Mouse (Mus musculus) splenic B cell, adult 2 months (primary cell): ENCODE measurements around the gene Ndufs7.
A peak's percentile ranks its signal among the peaks of the same experiment; 100 is the strongest.
"Not testable (repeated sequence)": the region's sequence is repeated elsewhere in the genome, so short reads cannot be mapped to it uniquely, and the experiment has no call there.

ENCODE experiments used
- DNase-seq: peaks from one replicate; pipeline ENCODE4 v3.0.0-alpha.2; 2011; ENCODE audit warnings: low read depth, low spot score
- H3K27me3 ChIP-seq: 2 replicates; pipeline ENCODE4 v1.6.1; 2012; ENCODE audit warnings: mild to moderate bottlenecking, low read length, moderate library complexity, mixed read lengths; ENCODE audit not compliant: control insufficient read depth, poor library complexity, insufficient read depth, severe bottlenecking
- H3K36me3 ChIP-seq: 2 replicates; pipeline ENCODE4 v1.6.1; 2012; ENCODE audit warnings: mild to moderate bottlenecking, low read length, moderate library complexity, mixed read lengths; ENCODE audit not compliant: control insufficient read depth, poor library complexity, insufficient read depth, severe bottlenecking

The Ndufs7 gene

DNA sequence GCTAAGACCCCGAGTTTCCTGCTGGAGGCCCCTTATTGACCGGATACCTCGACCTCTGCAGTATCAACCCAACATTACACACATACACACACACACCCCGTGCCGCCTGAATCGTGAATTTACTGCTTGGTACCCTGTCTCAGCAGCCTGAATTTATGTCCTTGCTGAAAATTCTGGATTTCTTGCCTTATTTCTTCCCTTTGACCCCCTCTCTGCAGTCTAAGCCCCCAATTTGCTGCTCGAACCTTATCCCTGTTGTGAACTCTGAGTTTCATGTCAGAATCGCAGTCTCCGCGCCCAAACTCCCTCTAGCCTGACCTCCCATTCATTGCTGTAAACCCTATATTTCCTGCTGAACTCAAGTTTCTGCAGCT, 21.8 kb upstream of the Ndufs7 start:
- H3K36me3 ChIP-seq: no peaks in the 10 kb centered on the region; the same call in 1 of the 2 replicates
- DNase-seq: no peak

DNA sequence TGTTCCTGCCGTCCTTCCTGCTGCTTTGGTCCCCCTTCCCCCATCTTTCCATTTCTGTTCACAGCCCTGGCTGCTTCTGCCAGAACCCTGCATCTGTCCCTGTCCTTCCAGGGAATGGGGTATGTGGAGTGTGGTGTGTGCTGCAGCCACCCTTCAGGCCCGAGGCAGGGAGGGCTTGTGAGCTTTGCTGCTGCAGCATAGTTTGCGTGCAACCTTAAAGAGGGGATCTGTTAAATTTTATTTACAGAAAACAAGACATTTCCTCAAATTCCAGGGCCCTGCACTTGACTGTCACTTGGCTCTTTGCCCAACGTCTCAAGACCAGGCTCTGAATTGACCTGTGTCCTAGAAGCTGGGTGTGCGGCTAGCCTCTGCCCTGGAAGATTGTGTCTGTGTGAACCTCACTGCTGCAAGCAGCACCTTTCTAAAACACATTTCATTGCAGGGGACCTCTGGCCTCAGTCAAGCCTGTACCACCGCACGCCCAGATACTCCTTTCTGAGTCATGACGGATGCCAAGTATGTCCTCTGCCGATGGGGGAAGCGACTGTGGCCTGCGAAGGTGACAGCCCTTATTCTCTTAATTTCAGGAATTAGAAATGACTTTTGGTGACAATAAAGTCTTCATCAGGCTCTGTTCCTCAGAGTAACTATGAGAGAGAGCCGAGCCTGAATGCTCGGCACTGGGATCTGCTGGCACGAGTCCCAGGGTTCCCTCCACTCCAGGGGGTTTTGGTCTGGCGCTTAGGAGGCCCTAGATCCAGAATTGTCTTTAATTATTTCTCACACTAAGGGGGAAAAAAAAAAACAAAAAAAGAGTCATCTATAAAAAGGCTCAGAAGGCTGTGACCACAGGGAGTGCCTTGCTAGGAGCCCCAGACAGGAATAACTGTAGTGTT, 20.8 kb upstream of the Ndufs7 start:
- no peak for DNase-seq

More for the DNA sequence above, 21.8 kb upstream of the Ndufs7 start:
- H3K27me3 ChIP-seq: no peaks in the 10 kb centered on the region

DNA sequence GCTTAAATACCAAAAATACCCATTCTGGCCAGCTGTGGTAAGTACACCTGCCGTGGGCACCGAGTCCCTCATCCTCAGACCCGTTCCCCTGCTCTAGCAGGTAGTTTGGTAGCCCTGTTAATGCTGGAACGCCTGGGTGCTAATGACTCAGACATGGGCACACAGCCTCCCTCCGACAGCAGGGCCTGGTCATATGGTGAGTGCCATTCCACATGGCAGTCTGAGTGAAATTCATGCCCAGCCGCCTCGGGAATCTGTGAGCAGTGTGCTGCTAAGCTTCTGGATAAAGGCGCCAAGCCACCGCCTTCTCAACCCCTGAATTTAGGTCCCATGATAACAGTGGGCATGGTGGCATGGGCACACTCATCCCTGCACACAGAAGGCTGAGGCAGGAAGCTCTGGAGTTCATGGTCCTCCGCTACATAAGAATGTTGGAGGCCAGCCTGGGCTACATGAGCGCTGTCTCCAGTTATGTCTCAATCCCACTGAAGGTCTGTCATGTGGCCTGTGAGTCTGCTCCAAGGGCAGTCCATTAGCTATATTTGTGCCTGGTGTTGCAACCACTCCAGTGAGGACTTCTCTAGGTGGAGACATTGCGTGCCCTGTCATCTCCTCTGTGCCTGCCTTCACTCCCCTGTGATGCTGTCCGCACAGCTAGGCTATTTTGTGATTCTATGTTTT, 12.6 kb upstream of the Ndufs7 start:
- peaks cover 7% of the 10 kb centered on the region for H3K36me3 ChIP-seq
- no peak for DNase-seq
- no peaks in the 10 kb centered on the region for H3K27me3 ChIP-seq

More for the DNA sequence above, 20.8 kb upstream of the Ndufs7 start:
- no peaks in the 10 kb centered on the region for H3K27me3 ChIP-seq
- no peaks in the 10 kb centered on the region; the same call in 1 of the 2 replicates for H3K36me3 ChIP-seq

DNA sequence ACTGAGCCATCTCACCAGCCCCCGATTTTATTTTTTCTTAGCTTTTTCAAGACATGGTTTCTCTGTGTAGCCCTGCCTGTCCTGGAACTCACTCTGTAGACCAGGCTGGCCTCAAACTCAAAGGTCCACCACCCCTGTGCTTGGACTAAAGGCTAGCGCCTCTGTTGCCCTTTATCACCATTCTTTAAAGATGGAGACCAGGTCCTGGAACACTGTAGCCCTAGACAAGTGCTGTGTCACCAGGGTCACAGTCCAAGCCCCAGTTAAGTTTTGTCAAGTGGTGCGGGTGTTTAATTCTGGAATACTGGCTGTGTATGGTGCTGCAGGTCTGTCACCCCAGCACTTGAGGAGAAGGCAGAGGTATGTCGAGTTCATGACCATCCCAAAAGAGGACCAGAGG, 11.9 kb upstream of the Ndufs7 start:
- no peaks in the 10 kb centered on the region for H3K27me3 ChIP-seq
- peaks cover 7% of the 10 kb centered on the region for H3K36me3 ChIP-seq
- DNase-seq: no peak

DNA sequence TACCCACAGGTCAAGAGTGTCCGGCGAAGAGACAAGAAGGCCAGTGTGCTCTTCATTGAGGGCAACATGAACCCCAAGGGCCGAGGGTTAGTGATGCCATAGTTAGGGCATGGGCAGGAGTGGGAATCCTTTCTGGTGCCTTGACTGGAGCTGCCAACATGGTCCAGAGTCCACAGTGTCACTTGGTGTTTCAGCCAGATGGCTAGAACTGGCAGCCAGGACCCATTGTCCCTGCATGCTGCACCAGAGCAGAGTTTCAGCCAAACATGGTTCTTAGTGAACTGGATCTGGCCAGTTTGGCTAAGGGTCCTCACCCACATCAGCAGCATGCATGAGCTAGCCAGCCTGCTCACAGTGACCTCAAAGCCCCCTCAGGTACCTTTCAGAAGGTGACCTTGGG, 10.6 kb upstream of the Ndufs7 start:
- H3K27me3 ChIP-seq: no peaks in the 10 kb centered on the region
- peaks cover 7% of the 10 kb centered on the region for H3K36me3 ChIP-seq
- no peak for DNase-seq

DNA sequence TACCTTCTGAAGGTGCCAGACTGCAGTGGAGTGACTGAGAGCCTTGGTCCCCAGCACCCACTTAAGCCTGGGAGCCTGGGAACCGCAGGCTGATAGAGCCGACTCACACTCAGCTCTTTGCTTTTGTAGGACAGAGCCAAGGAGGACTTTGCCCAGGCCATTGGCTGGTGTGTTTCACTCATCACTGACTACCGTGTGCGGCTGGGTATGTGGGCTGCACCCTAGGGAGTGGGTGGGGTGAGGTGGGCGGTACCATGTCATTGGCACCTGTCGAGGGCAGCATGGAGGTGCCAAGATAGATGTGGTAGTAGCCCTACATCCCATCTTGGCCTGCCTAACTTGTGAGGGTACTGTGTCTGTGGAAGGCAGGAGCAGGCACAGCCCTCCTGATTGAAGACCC, 9.1 kb upstream of the Ndufs7 start:
- no peak for DNase-seq
- peaks cover 7% of the 10 kb centered on the region for H3K36me3 ChIP-seq
- H3K27me3 ChIP-seq: no peaks in the 10 kb centered on the region

DNA sequence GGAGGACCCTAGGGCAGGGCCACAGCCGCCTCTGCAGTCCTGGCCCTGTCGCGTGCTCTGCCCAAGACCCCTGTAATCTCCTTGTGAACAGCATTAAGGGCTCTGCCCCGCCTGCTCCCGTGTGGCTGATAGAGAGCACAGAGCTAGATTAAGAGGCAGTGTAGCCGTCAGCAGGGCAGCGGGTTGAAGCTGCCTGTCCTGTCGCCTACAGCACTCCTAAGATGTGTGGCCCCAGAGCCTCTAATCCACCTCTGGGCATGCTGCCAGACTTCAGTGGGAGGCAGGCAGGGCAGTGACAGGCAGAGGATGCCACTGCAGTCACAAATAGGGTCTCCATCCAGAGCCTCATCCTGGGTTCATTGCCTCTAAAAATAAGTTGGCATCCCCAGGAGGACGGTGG, 6.8 kb upstream of the Ndufs7 start:
- Histone ChIP-seq H3K36me3 (peaks cover 2% of the 10 kb centered on the region; the same call in 1 of the 2 replicates), H3K27me3 (no peaks in the 10 kb centered on the region)
- no peak for DNase-seq

DNA sequence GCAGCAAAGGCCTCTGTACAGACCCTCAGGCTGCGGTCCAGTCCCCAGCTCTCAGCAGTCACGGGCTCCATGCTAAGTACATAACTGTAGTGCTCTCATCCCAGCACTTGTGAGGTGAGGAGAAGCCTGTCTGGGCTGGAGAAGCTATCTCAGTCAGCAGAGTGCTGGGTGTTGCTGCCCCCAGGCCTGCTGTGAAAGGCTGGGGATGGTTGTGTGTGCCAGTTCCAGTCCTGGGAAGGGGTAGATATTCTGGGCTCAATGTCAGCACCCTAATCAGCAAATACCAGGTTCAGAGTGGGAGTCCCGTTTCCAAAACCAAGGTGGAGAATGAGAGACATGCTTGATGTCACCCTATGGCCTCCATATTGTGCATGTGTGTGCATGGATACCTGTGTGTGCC, 6.3 kb upstream of the Ndufs7 start:
- H3K36me3 ChIP-seq: peaks cover under 1% of the 10 kb centered on the region; the same call in 1 of the 2 replicates
- DNase-seq: no peak
- H3K27me3 ChIP-seq: no peaks in the 10 kb centered on the region

DNA sequence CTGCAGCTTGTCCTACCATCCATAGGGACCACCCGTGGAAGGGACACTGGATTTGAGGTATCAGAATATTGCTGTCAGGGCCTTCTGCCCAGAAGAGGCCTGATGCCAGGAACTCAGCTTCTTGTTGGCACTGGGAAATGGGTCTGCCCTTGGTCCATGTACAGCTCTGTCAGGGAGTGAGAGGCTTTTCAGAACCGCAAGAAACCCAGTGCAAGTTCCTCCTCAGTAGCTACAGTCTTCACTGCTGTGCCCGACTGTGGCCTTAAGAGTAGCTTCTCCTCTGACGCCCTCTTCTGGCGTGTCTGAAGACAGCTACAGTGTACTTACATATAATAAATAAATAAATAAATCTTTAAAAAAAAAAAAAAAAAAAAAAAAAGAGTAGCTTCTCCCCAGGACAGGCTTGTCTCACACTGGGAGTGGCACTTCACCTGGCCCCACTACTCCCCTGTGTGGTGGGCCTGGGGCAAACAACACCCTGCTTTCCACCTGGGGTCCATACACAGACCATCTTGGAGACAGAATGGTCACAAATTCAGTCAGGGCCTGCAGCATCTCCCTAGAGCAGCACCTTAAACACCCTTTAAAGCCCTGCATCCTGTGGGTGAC, 4.0 kb upstream of the Ndufs7 start:
- Histone ChIP-seq H3K36me3 (no peaks in the 10 kb centered on the region; the same call in 1 of the 2 replicates), H3K27me3 (no peaks in the 10 kb centered on the region)
- peak; percentile 81 for DNase-seq

DNA sequence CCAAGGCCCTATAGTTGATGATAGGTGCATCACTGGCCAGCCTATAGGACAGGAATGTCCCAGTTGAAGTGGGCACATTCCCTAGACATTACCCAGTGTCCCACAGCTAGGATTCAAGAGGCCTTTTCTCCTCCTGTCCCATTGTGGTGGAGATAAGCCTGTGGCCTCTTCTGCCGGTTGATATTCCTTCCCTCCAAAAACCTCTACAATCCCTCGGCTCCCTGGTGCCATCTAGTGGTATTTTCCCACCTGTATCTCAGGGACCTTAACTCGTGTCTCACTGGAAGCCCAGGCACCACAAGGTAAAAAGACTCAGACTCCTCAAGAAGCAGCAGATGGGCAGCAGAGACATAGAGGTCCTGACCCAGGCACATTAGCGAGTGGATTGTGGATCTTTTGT, 3.3 kb upstream of the Ndufs7 start:
- peak; percentile 86 for DNase-seq
- H3K36me3 ChIP-seq: no peaks in the 10 kb centered on the region; the same call in 1 of the 2 replicates
- H3K27me3 ChIP-seq: no peaks in the 10 kb centered on the region

DNA sequence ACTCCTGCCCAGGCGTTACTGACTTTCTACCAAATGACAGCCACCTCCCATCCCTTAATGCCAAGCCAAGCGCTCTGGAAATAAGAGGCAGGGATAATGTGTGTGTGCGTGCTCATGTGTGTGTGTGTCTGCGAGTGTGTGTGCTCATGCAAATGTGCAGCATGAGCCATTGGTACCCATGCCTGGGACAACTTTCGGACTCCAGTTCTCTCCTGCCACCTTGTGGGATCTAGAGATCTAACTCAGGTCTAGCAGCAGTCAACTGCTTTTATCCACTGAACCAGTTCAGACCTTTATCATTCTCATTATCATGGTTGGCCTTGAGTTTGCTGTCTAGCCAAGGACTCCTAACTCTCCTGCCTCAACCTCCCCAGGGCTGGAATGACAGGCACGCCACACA, 1.1 kb upstream of the Ndufs7 start:
- DNase-seq: peak; percentile 33
- Histone ChIP-seq H3K36me3 (no peaks in the 10 kb centered on the region; the same call in 1 of the 2 replicates), H3K27me3 (no peaks in the 10 kb centered on the region)

DNA sequence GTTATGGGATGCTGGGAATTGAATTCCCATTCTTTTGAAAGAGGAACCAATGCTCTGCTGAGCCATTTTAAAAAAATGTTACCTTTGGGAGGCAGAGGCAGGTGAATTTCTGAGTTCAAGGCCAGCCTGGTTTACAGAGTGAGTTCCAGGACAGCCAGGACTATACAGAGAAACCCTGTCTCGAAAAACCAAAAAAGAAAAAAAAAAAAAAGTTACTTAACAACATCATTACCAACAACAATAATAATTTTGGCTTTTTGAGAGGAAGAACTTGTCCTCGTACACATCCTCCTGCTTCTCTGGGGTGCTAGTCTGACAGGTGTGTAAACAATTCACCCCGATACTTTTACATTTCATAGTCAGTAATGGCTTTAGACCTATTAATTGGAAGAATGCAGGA, 484 bp upstream of the Ndufs7 start:
- not testable (repeated sequence) for H3K27me3 ChIP-seq, H3K36me3 ChIP-seq, DNase-seq

DNA sequence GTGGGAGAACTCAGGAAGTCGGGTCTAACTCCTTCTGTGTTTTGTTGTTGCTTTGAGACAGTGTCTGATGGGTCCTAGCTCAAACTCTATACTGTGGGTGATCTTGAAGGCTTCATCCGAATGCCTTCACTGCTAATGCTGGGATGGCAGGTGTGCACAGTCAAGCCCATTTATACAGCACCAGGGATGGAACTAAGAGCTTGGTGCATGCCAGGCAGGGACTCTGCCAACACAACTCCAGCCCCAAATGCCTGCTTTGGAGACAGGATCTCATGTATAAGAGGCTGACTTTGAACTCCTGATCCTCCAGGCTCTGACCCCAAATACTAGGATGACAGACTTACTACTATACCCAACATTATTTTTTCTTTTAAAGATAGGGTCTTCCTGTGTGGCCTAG, 1.1 kb downstream of the Ndufs7 start:
- Histone ChIP-seq H3K36me3 (no peaks in the 10 kb centered on the region; the same call in 1 of the 2 replicates), H3K27me3 (no peaks in the 10 kb centered on the region)
- DNase-seq: no peak

DNA sequence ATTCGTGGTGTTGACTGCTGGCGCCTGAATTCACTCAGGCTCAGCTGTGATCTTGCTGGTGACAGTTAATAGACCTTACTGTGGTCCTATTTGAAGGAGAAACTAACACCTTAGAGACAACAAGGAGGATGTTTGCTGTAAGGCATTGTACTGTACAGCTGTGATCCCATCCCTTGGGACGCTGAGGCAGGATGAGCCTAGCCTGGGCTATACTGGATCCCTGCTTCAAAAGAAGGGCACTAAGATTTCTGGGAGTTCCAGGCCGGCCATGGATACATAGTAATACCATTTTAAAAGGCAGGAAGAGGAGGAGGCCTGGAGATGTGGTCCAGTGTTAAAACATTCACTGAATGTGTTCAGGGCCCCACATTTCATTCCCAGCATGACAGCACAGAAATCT, 1.7 kb downstream of the Ndufs7 start:
- Histone ChIP-seq H3K36me3 (peaks cover 2% of the 10 kb centered on the region), H3K27me3 (no peaks in the 10 kb centered on the region)
- no peak for DNase-seq

DNA sequence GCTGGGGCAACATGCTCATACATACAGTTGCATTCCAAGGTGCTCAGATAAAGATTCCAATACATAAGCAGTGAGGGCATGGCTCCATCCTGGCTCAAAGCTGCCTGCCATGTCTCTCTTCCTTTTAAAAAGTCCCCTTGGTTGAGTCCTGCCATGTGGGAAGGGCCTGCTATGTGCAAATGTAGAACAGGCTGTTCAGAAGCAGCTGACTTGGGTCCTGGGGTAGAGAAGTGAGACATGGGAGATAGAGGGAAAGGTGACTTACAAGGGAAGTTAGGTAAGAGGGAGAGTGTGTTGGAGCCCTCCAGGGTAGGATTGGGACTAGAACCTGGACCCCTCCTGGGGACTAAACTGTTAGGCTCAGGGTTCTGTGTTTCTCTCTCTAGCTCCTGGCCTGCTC, 3.1 kb downstream of the Ndufs7 start:
- Histone ChIP-seq H3K27me3 (no peaks in the 10 kb centered on the region), H3K36me3 (peaks cover 3% of the 10 kb centered on the region)
- DNase-seq: no peak
